Mouse (Mus musculus): ENCODE results near the gene Glp2r. TPM values are rescaled to one million over a fixed set of nuclear protein-coding genes. Genes with fewer than 3 reads are reported as not detected.

Gene Glp2r
- polyA plus RNA-seq, 1 experiment from 2014 or later = not detected

DNA sequence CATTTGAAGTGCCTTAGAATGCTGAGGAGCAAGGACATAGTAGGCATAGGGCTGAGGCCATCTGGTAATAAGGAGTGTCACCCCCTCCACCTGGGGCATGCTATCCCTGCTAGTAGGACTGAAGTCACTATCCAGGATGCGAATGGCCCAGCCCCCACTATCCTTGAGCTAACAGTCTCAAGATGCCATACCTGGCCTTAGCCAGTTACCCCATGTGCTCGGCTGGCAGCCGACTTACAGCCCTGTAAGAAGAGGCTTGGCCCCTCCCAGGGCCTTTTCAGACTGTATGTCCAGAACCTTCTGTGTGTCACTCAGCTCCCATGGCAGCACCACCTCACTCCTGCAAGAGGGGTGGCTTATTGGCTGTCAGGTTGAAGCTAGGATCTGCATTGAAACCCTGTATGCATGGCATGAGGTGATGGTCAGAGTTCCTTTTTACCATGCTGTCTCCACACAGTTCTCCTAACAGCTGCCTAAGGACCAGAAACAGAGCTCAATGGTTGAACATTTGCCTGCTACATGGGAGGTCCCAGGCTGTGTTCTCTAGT, 102.4 kb downstream of the Glp2r start:
- Histone ChIP-seq H3K9ac (ENCODE audit: low read depth, low read length) (no peak overlapping the region), H3K27me3 (ENCODE audit: insufficient read depth, low read length) (no peaks in the 10 kb centered on the region), H3K4me2 (ENCODE audit: low read length) (no peak overlapping the region), H3K4me1 (replicated peaks; ENCODE audit: insufficient read depth, low read length) (no peaks in the 10 kb centered on the region), H3K4me3 (replicated peaks; ENCODE audit: low read depth, low read length) (no peak overlapping the region), H3K27ac (no peak overlapping the region), H3K36me3 (ENCODE audit: insufficient read depth, low read length) (no peaks in the 10 kb centered on the region), H3K9me3 (replicated peaks; ENCODE audit: low read length) (no peaks in the 10 kb centered on the region)
- 97% methylated on average over 3 of the region's 3 CpGs for WGBS
- no peak for TF ChIP-seq CTCF (IDR thresholded peaks at IDR 0.05; ENCODE audit: low read depth)
- ATAC-seq (replicated peaks; ENCODE audit: low FRiP score, low read depth) (no peak), DNase-seq (ENCODE audit: low spot score) (no peak)

DNA sequence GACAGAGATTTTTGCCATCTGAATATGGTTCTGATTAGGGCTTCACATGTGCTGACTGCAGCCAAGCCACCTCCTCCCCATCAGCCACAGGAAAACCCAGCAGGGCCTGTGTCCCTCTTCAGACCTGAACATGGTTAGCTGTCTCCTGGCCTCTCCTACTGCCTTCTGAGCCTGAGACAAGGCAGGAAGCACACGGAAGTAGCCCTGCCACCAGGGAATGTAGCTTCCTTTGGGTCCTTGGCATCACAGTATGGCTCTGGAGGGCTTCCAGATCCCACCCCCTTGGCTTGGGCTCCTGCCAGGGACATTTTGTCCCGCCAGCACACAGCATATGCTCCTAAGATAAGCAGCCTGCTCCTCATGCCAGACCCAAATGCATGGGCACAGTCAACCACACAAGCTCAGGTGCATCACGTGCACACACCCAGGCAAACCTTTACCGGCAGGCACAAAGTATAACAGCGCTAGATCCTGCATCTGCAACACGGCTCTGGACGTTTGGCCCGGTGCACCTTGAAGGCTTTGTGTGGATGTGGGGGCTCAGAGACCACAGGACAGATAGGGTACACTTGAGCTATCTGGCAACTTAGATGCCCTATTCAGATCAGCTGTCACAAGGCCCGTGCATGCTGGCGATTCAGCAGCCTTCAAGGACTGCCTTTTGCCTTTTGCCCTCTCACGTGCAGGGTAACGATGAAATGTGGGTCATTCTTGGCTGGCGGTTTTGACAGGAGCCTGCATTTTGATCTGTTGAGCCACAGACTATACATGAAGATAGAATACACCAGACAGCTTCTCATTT, 103.2 kb downstream of the Glp2r start:
- ATAC-seq (replicated peaks; ENCODE audit: low FRiP score, low read depth) (no peak), DNase-seq (ENCODE audit: low spot score) (no peak)
- Histone ChIP-seq H3K9me3 (replicated peaks; ENCODE audit: low read length) (no peaks in the 10 kb centered on the region), H3K27me3 (ENCODE audit: insufficient read depth, low read length) (no peaks in the 10 kb centered on the region), H3K4me1 (replicated peaks; ENCODE audit: insufficient read depth, low read length) (no peaks in the 10 kb centered on the region), H3K4me2 (ENCODE audit: low read length) (no peak overlapping the region), H3K9ac (ENCODE audit: low read depth, low read length) (no peak overlapping the region), H3K27ac (no peak overlapping the region; the same call in 1 of the 2 replicates), H3K4me3 (replicated peaks; ENCODE audit: low read depth, low read length) (no peak overlapping the region), H3K36me3 (ENCODE audit: insufficient read depth, low read length) (no peaks in the 10 kb centered on the region)
- TF ChIP-seq CTCF (IDR thresholded peaks at IDR 0.05; ENCODE audit: low read depth) = no peak
- 76% methylated on average over 13 of the region's 13 CpGs for WGBS

DNA sequence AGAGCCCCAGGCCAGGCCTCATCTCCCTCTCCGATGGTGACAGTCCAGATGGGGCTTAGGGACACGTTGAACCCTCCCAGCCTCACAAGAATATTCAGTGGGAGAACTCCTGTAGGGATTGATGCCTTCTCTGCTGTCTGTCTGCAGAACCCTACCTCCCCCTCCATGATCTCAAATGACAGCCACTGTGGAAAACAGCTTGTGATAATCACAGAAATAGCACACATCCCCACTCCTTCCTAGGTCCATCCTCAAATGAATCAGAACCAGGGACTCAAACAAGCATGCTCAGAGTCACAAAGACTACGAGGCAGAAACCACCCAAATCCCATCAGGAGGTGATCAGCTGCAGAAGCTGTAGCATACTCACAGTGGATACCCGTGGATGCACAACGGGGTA, 104.8 kb downstream of the Glp2r start:
- no peak overlapping the region for H3K4me3 ChIP-seq (replicated peaks; ENCODE audit: low read depth, low read length)
- H3K9me3 ChIP-seq (replicated peaks; ENCODE audit: low read length) = no peaks in the 10 kb centered on the region
- no peak overlapping the region for H3K4me2 ChIP-seq (ENCODE audit: low read length)
- WGBS = 85% methylated on average over 5 of the region's 5 CpGs
- H3K4me1 ChIP-seq (replicated peaks; ENCODE audit: insufficient read depth, low read length) = no peaks in the 10 kb centered on the region
- no peaks in the 10 kb centered on the region for H3K36me3 ChIP-seq (ENCODE audit: insufficient read depth, low read length)
- H3K27me3 ChIP-seq (ENCODE audit: insufficient read depth, low read length) = no peaks in the 10 kb centered on the region
- H3K27ac ChIP-seq = no peak overlapping the region
- DNase-seq (ENCODE audit: low spot score) = no peak
- TF ChIP-seq CTCF (IDR thresholded peaks at IDR 0.05; ENCODE audit: low read depth) = no peak
- ATAC-seq (replicated peaks; ENCODE audit: low FRiP score, low read depth) = no peak
- no peak overlapping the region for H3K9ac ChIP-seq (ENCODE audit: low read depth, low read length)

DNA sequence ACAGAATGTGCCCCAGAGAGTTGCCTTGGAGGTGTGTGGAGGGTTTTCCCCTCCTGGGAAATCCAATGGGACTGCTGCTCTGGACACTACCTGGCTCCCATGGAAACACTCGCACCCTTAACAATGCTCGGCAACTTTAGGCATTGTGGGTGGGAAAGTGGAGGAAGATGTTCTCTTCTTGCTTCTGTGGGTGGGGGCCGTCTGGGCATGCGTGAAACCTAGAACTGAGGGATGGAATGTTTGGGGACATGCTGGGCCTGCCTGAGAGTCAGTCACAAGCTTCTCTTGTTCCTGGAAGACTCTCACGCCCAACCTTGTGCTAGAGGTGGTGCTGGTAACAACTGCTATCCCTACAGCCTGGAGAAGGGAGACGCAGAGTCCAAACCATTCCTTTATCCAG, 106.0 kb downstream of the Glp2r start:
- DNase-seq (ENCODE audit: low spot score) (no peak), ATAC-seq (replicated peaks; ENCODE audit: low FRiP score, low read depth) (no peak)
- no peak overlapping the region for H3K9ac ChIP-seq (ENCODE audit: low read depth, low read length)
- H3K36me3 ChIP-seq (ENCODE audit: insufficient read depth, low read length) = no peaks in the 10 kb centered on the region
- TF ChIP-seq CTCF (IDR thresholded peaks at IDR 0.05; ENCODE audit: low read depth) = no peak
- H3K27me3 ChIP-seq (ENCODE audit: insufficient read depth, low read length) = no peaks in the 10 kb centered on the region
- H3K4me1 ChIP-seq (replicated peaks; ENCODE audit: insufficient read depth, low read length) = no peaks in the 10 kb centered on the region
- H3K4me2 ChIP-seq (ENCODE audit: low read length) = no peak overlapping the region
- H3K27ac ChIP-seq = no peak overlapping the region
- WGBS = 89% methylated on average over 6 of the region's 6 CpGs
- H3K4me3 ChIP-seq (replicated peaks; ENCODE audit: low read depth, low read length) = no peak overlapping the region
- H3K9me3 ChIP-seq (replicated peaks; ENCODE audit: low read length) = no peaks in the 10 kb centered on the region

DNA sequence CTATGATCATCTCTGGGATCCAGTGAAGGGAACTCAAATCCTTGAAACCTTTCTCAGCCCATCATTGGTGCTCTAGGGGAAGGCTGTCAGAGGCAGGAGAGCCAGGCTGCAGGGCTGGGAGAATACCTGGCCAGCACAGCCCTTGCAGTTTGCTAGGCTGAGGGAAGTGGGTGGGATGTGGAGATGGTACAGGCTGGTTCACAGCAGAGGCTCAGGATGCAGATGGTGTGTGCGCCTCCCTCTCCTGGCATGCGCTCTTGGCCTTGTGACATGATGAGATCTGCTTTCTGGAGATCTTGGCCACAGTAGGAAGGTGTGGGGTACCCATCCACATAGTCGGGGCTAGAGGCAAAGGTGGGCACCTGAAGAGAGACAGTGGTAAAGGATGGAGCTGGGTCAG, 106.7 kb downstream of the Glp2r start:
- Histone ChIP-seq H3K9me3 (replicated peaks; ENCODE audit: low read length) (no peaks in the 10 kb centered on the region), H3K36me3 (ENCODE audit: insufficient read depth, low read length) (no peaks in the 10 kb centered on the region), H3K4me3 (replicated peaks; ENCODE audit: low read depth, low read length) (no peak overlapping the region), H3K4me2 (ENCODE audit: low read length) (no peak overlapping the region), H3K27ac (no peak overlapping the region), H3K9ac (ENCODE audit: low read depth, low read length) (no peak overlapping the region), H3K27me3 (ENCODE audit: insufficient read depth, low read length) (no peaks in the 10 kb centered on the region), H3K4me1 (replicated peaks; ENCODE audit: insufficient read depth, low read length) (no peaks in the 10 kb centered on the region)
- 90% methylated on average over 3 of the region's 3 CpGs for WGBS
- no peak for ATAC-seq (replicated peaks; ENCODE audit: low FRiP score, low read depth)
- TF ChIP-seq CTCF (IDR thresholded peaks at IDR 0.05; ENCODE audit: low read depth) = no peak
- DNase-seq (ENCODE audit: low spot score) = no peak

DNA sequence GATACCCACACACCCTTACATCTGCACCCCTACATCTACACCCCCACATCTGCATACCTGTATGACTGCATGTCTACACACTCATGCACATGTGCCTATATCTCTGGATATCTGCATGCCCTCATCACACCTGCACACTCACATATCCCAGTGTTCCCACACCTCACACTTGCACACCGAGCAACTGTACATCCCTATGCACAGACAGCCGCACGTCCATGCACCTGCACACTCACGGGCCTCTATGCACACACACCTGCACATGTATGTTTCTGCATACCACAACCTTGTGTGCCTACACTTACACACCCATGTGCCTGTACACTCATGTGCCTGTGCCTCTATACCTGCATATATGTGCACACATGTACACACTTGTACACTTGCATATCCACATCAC, 107.5 kb downstream of the Glp2r start:
- Histone ChIP-seq H3K9me3 (replicated peaks; ENCODE audit: low read length) (no peaks in the 10 kb centered on the region), H3K36me3 (ENCODE audit: insufficient read depth, low read length) (no peaks in the 10 kb centered on the region), H3K4me2 (ENCODE audit: low read length) (no peak overlapping the region), H3K4me1 (replicated peaks; ENCODE audit: insufficient read depth, low read length) (no peaks in the 10 kb centered on the region), H3K27me3 (ENCODE audit: insufficient read depth, low read length) (no peaks in the 10 kb centered on the region), H3K27ac (no peak overlapping the region), H3K9ac (ENCODE audit: low read depth, low read length) (no peak overlapping the region), H3K4me3 (replicated peaks; ENCODE audit: low read depth, low read length) (no peak overlapping the region)
- WGBS = 93% methylated on average over 4 of the region's 4 CpGs
- DNase-seq (ENCODE audit: low spot score) = no peak
- no peak for ATAC-seq (replicated peaks; ENCODE audit: low FRiP score, low read depth)
- no peak for TF ChIP-seq CTCF (IDR thresholded peaks at IDR 0.05; ENCODE audit: low read depth)

Data from kidney, postnatal 0 days (tissue).